Mouse (Mus musculus): ENCODE measurements around the gene Rab25.
"Not testable (repeated sequence)": the region's sequence is repeated elsewhere in the genome, so short reads cannot be mapped to it uniquely, and the experiment has no call there.

Rab25 gene

DNA sequence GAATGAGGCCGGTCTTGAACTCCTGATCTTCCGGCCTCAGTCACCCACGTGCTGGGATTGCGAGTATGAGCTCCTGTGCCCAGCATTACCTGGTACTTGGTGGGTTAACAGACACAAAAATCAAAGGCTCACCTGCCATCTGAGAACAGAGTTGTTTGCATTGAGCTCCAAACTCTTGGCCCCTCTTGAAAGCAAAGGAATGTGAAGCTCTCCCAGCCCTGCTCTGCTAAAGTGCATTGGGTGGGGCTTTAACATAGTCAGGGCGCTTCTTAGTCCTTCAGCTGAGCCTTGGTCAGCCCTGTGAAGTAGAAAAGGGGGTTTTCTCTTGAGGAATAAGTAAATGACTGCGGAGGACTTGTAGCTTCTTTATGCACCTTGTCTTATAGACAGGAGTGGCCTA, 37.7 kb upstream of the Rab25 start:
- TF ChIP-seq CTCF (conservative IDR thresholded peaks at IDR 0.05; ENCODE audit: low read length): no peak
- no peak for TF ChIP-seq NANOG (IDR thresholded peaks at IDR 0.05; ENCODE audit: borderline replicate concordance, low read length)
- TF ChIP-seq POU5F1 (IDR thresholded peaks at IDR 0.05; ENCODE audit: borderline replicate concordance, low read length): no peak
- H3K4me3 ChIP-seq (replicated peaks; ENCODE audit: low read length): peak overlapping the region; percentile 48
- peaks cover 91% of the 10 kb centered on the region for H3K36me3 ChIP-seq (ENCODE audit: insufficient read depth, low read length)
- H3K27me3 ChIP-seq (ENCODE audit: insufficient read depth, low read length): no peaks in the 10 kb centered on the region
- peaks cover 96% of the 10 kb centered on the region for H3K4me1 ChIP-seq (replicated peaks; ENCODE audit: low read depth, low read length)
- H3K9me3 ChIP-seq (ENCODE audit: low read length): no peaks in the 10 kb centered on the region

DNA sequence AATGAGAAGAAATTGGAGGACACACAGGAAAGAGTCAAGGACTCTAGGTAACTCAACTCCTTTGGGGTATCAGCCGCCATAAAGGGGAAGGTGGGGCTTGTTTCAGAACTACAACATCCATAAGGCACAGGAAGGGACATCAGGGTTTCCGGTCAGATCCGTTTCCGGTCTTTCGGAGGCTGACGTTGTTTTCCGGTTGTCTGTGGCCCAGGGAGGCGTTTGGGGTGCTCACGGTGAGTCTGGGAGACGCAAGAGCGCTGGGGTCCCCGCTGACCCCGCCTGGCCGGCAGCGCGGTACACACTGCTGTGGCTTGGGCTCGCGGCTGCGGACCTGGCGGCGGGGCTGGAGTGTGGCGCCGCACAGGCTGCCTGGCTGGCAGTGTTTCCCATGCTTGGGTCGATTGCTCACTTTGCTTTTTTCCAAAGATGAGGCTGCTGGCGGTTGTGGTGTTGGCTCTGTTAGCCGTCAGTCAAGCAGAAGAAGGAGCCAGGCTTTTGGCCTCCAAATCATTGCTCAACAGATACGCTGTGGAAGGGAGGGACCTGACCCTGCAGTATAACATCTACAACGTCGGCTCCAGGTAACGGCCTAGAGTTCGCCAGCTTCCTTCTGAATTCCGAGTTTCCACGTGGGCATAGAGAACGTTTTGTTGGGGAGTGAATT, 31.5 kb upstream of the Rab25 start:
- no peaks in the 10 kb centered on the region for H3K9me3 ChIP-seq (ENCODE audit: low read length)
- no peaks in the 10 kb centered on the region for H3K27me3 ChIP-seq (ENCODE audit: insufficient read depth, low read length)
- TF ChIP-seq NANOG (IDR thresholded peaks at IDR 0.05; ENCODE audit: borderline replicate concordance, low read length) (no peak), CTCF (conservative IDR thresholded peaks at IDR 0.05; ENCODE audit: low read length) (no peak), POU5F1 (IDR thresholded peaks at IDR 0.05; ENCODE audit: borderline replicate concordance, low read length) (no peak)
- H3K36me3 ChIP-seq (ENCODE audit: insufficient read depth, low read length): peaks cover 56% of the 10 kb centered on the region
- peaks cover 57% of the 10 kb centered on the region for H3K4me1 ChIP-seq (replicated peaks; ENCODE audit: low read depth, low read length)
- peak overlapping the region; percentile 94 for H3K4me3 ChIP-seq (replicated peaks; ENCODE audit: low read length)

DNA sequence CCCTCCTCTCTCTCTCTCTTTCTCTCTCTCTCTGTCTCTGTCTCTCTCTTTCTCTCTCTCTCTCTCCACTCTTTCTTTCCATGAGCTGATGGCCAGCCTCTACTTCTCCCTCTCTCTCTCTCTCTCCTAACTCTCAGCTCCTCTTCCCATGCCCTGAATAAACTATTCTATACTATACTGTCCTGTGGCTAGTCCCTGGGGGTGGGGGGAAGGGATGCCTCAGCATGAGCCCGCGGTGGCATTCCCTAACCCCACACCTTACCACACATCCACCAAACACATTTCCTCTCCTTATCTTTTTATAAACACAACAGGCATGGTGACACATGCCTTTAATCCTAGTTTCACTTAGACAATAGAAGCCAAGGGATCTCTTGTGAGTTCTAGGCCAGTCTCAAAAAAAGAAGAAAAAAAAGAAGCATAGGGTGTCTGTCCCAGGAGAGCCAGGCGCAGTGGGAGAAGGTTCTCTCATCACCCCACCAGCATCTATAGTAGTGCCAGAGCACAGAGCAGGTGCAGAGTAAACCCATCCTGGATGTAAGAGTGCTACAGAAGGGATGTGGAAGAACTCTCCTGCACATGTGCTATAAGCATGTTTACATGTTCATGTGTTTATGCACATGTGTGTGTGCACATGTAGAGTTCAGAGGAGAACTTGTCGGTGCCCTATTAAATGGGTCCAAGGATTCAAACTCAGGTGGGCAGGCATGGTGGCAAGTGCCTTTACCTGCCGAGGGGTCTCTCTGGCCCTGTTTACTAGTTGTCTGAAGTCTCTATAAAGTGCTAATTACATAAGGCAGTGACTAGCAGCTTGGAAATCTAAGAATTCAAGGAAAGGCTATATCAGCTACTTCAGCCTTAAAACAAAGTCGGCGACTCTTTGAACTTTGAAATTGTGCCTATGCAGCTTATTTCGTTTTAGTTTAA, 30.7 kb upstream of the Rab25 start:
- H3K4me1 ChIP-seq (replicated peaks; ENCODE audit: low read depth, low read length): peaks cover 55% of the 10 kb centered on the region
- peaks cover 48% of the 10 kb centered on the region for H3K36me3 ChIP-seq (ENCODE audit: insufficient read depth, low read length)
- TF ChIP-seq CTCF (conservative IDR thresholded peaks at IDR 0.05; ENCODE audit: low read length) (no peak), NANOG (IDR thresholded peaks at IDR 0.05; ENCODE audit: borderline replicate concordance, low read length) (no peak), POU5F1 (IDR thresholded peaks at IDR 0.05; ENCODE audit: borderline replicate concordance, low read length) (no peak)
- no peaks in the 10 kb centered on the region for H3K27me3 ChIP-seq (ENCODE audit: insufficient read depth, low read length)
- H3K9me3 ChIP-seq (ENCODE audit: low read length): no peaks in the 10 kb centered on the region
- H3K4me3 ChIP-seq (replicated peaks; ENCODE audit: low read length): peak overlapping the region; percentile 94

DNA sequence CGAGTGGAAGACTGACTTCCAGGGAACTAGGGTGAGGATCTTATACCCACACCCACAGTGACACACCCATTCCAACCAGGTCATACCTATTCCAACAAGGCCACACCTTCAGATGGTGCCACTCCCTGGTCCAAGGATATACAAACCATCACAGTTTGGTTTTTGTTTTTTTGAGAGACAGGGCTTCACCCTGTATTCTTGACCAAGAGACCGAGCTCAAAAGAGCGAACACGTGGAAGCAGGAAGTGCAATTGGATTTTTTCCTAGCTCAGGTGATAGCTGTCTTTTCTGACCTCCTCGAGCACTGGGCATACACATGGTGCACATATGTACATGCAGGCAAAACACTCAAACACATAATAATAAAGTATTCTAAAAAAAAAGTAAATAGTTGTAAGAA, 29.7 kb upstream of the Rab25 start:
- not testable (repeated sequence) for H3K27me3 ChIP-seq (ENCODE audit: insufficient read depth, low read length); H3K9me3 ChIP-seq (ENCODE audit: low read length)
- H3K4me1 ChIP-seq (replicated peaks; ENCODE audit: low read depth, low read length): peaks cover 54% of the 10 kb centered on the region
- H3K36me3 ChIP-seq (ENCODE audit: insufficient read depth, low read length): peaks cover 39% of the 10 kb centered on the region
- peak overlapping the region; percentile 94 for H3K4me3 ChIP-seq (replicated peaks; ENCODE audit: low read length)

DNA sequence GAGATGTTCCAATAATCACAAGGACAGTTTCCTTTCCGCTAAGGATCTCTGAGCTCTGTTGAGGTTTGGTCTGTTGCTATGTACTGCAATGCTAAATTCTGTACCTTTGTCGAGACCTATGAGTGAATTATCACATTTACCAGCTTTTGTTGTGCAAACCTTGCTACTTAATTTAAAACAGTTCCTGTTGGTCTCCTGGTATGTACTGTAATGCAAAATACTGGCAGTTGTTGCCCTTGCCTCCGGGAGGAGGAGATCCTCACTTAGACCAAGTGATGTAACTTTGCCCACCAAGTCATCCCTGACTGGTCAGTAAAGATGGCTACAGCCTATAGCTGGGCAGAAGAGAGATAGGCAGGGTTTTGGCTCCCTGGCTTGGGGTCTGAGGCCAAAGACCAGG, 27.4 kb upstream of the Rab25 start, which contains the start of gene Ssr2:
Gene Ssr2 (plus strand): TSS at position 337 of the 400 bp plus-strand sequence.
- TF ChIP-seq CTCF (conservative IDR thresholded peaks at IDR 0.05; ENCODE audit: low read length): no peak
- TF ChIP-seq NANOG (IDR thresholded peaks at IDR 0.05; ENCODE audit: borderline replicate concordance, low read length): peak; percentile 81
- peak; percentile 87; the same call in 1 of the 2 replicates for TF ChIP-seq POU5F1 (IDR thresholded peaks at IDR 0.05; ENCODE audit: borderline replicate concordance, low read length)
- Histone ChIP-seq H3K27me3 (ENCODE audit: insufficient read depth, low read length) (no peaks in the 10 kb centered on the region), H3K4me1 (replicated peaks; ENCODE audit: low read depth, low read length) (peaks cover 44% of the 10 kb centered on the region), H3K9me3 (ENCODE audit: low read length) (peaks cover 19% of the 10 kb centered on the region), H3K36me3 (ENCODE audit: insufficient read depth, low read length) (peaks cover 19% of the 10 kb centered on the region), H3K4me3 (replicated peaks; ENCODE audit: low read length) (peak within 1 kb of the TSS; percentile 94)

DNA sequence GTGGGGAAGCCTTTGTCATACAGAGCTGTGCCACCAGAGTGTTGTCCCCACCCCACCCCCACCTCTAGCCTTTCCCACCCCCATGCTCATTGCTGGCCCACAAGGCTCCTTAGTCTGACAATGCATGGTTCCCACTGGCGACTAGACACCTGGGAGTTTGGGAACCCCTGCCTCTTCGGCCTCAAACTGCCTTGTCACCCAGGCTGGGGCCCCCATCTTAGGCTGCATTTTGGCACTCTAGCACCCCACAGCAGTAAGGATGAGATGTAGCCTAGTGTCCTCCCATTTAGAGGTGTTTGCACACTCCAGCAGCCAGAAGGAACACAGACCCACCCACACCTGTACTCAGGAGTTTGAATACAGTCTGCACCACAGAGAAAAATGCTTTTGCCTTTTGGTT, 25.7 kb upstream of the Rab25 start:
- H3K9me3 ChIP-seq (ENCODE audit: low read length): peaks cover 36% of the 10 kb centered on the region
- H3K4me1 ChIP-seq (replicated peaks; ENCODE audit: low read depth, low read length): peaks cover 47% of the 10 kb centered on the region
- H3K4me3 ChIP-seq (replicated peaks; ENCODE audit: low read length): no peak overlapping the region
- TF ChIP-seq NANOG (IDR thresholded peaks at IDR 0.05; ENCODE audit: borderline replicate concordance, low read length) (no peak), CTCF (conservative IDR thresholded peaks at IDR 0.05; ENCODE audit: low read length) (no peak), POU5F1 (IDR thresholded peaks at IDR 0.05; ENCODE audit: borderline replicate concordance, low read length) (no peak)
- peaks cover 29% of the 10 kb centered on the region for H3K36me3 ChIP-seq (ENCODE audit: insufficient read depth, low read length)
- H3K27me3 ChIP-seq (ENCODE audit: insufficient read depth, low read length): no peaks in the 10 kb centered on the region

DNA sequence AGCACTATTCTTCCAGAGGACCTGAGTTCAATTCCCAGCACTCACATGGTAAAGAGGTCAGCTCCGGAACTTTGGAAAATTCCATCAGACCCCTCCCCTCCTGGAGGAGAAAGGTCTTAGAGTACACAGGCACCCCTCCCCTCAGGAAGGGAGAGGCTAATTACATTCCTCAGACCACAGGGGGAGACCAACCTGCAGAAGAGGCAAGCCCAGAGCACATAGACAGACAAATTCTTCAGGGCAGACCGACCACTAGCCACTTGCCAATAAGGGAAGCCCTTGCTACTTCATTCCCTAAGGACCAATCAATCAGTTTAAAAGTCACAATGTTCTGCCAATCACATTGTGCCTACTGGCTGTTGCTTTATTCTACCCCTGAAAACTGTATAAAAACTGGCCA, 24.7 kb upstream of the Rab25 start:
- Histone ChIP-seq H3K9me3 (ENCODE audit: low read length) (peaks cover 43% of the 10 kb centered on the region), H3K4me1 (replicated peaks; ENCODE audit: low read depth, low read length) (peaks cover 48% of the 10 kb centered on the region), H3K4me3 (replicated peaks; ENCODE audit: low read length) (no peak overlapping the region; the same call in 1 of the 2 replicates), H3K27me3 (ENCODE audit: insufficient read depth, low read length) (no peaks in the 10 kb centered on the region), H3K36me3 (ENCODE audit: insufficient read depth, low read length) (peaks cover 38% of the 10 kb centered on the region)
- TF ChIP-seq POU5F1 (IDR thresholded peaks at IDR 0.05; ENCODE audit: borderline replicate concordance, low read length) (no peak), NANOG (IDR thresholded peaks at IDR 0.05; ENCODE audit: borderline replicate concordance, low read length) (no peak)

DNA sequence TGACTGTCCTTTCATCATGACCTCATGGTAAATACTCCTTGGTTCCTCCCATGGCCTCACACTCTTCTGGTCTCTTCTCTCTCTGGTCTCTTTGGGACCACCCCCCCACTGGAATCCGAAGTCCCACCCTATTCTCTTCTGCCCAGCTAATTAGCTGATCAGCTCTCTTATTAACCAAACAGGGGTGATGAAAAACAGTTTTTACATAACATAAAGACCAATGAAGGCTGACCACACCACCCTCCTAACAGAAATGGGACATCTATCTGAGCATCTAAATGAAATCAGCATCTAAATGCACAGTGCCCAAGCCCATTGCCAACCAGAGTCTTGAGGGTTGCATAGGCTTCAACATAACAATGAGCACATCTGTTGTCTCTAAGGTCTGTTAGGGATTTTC, 23.8 kb upstream of the Rab25 start:
- Histone ChIP-seq H3K4me3 (replicated peaks; ENCODE audit: low read length) (peak overlapping the region; percentile 80; the same call in 1 of the 2 replicates), H3K27me3 (ENCODE audit: insufficient read depth, low read length) (no peaks in the 10 kb centered on the region), H3K9me3 (ENCODE audit: low read length) (peaks cover 43% of the 10 kb centered on the region), H3K4me1 (replicated peaks; ENCODE audit: low read depth, low read length) (peaks cover 57% of the 10 kb centered on the region), H3K36me3 (ENCODE audit: insufficient read depth, low read length) (peaks cover 46% of the 10 kb centered on the region)
- peak; percentile 100 for TF ChIP-seq NANOG (IDR thresholded peaks at IDR 0.05; ENCODE audit: borderline replicate concordance, low read length)
- TF ChIP-seq CTCF (conservative IDR thresholded peaks at IDR 0.05; ENCODE audit: low read length): no peak
- peak; percentile 91; the same call in 1 of the 2 replicates for TF ChIP-seq POU5F1 (IDR thresholded peaks at IDR 0.05; ENCODE audit: borderline replicate concordance, low read length)

All from E14TG2a.4 (cell line).